Mouse (Mus musculus): ENCODE measurements around the gene Rprd1b.

The Rprd1b gene

DNA sequence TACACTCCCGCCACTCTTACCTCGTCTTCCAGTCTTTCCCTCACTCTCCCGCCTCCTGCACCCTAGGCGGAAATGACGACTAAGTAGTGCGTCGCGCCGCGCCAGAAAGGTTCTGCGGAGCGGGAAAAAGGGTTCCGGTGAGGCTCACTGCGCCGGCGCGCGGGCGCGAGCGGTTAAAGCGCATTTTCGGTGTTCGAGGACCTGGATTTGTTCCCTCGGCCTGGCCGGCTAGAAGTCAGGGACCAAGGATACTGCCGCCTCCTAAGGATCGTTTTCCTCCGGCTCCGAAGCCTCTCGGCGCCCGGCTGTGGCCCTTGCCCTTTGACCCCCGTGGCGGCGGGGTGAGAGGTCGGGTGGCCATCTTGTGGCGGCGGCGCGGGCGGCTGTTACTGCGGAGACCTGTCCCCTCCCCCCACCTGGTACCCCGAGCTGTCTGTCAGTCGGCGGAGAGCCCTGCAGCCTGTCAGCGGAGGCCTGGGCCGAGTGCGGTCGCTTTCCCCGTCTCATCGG is at the start of gene Rprd1b, which contains the start of gene Tti1:
Gene Rprd1b, plus strand, starts transcription at position 144 of the 510 bp plus-strand sequence.
Gene Tti1, minus strand, starts transcription at position 80 of the 510 bp plus-strand sequence.
- DNase-seq = peak; percentile 97

DNA sequence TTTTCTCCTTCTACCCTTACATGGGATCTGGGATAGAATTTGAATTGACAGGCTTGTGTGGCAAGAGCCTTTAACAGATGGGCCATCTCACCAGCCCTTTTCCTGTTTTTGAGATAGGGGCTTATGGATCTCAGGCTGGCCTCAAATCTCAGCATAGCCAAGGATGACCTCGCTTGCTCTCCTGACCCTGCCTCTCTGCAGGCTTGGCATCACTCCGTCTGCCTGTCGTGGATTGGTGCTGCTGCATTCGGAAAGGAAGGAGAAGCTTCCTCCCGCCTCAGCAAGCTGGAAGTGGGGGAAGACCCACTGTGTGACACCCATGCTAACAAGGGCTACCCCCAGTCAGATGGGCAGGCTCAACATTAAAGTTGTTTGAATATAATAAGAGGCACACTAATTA is 49.1 kb upstream of the Rprd1b start:
- DNase-seq = no peak

DNA sequence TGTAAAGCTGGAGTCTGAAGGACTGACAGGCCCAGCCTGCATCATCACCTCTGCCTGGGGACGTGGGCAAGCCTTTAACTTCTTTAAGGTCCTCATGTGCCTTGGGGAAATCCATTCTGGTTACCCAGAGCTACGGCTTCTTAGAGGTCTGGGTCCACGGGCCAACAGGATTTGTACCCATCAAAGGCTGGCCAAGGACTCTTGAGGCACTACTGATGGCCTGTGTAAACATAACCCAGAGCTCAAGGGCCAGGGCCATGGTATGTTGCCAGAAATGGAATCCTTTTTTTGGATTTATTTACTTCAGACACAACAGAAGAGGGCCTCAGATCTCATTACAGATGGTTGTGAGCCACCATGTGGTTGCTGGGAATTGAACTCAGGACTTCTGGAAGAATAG is 45.6 kb upstream of the Rprd1b start:
- DNase-seq = no peak

DNA sequence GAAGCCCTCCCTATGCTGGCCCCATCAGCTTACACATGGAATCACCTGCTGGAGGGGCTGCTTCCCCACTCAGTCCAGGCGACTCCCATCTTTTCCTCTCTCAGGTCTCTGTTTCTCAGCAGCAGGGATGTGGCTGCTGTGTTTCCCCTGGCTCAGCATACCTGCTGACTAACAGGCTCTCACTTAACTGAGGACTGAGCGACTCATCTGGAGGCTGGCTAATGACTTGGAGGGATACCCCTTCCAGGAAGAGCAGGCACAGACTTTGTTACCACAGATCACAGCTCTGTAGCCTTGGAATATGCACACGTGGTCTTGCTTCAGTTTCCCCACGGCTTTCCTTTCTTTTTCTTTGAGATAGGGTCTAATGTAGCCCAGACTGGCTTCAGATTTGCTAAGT is 45.0 kb upstream of the Rprd1b start:
- DNase-seq = no peak

DNA sequence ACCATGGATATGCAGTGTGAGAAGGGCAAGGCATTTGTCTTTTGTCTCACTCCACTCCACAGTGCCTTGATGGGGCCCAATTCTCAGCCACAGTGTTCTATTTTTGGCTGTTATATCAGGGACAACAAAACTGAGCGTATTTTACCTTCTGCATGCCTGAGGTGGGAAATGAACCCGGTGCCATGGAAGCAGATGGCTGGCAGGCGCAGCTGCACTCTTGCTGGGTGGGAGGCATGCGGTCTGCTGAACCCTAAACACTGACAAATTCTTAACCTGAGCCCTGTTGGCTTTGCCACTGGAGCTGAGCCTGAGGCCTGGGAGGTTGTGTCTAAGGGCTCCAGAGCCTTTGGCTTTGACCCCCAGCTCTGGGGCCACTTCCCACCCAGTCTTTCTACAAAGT is 42.7 kb upstream of the Rprd1b start:
- no peak for DNase-seq

DNA sequence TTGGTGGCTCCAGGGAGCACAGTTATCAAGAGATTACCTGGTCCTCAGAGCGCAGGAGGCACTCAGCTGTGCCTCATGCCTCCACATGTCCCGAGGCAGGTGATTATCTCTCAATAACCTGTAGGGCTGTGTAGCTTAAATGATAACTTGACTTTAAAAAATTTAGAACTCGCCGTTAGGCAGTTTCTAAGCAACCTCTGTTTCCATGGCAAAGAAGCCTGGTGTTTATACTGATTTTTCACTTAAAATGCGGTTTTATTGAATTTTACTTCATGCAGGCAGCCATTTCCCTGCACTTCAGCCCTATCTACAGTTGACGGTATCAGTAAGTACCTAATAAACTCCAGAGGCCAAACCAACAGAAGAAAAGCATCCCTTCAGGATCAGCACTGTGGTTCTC is 42.1 kb upstream of the Rprd1b start:
- DNase-seq = no peak

DNA sequence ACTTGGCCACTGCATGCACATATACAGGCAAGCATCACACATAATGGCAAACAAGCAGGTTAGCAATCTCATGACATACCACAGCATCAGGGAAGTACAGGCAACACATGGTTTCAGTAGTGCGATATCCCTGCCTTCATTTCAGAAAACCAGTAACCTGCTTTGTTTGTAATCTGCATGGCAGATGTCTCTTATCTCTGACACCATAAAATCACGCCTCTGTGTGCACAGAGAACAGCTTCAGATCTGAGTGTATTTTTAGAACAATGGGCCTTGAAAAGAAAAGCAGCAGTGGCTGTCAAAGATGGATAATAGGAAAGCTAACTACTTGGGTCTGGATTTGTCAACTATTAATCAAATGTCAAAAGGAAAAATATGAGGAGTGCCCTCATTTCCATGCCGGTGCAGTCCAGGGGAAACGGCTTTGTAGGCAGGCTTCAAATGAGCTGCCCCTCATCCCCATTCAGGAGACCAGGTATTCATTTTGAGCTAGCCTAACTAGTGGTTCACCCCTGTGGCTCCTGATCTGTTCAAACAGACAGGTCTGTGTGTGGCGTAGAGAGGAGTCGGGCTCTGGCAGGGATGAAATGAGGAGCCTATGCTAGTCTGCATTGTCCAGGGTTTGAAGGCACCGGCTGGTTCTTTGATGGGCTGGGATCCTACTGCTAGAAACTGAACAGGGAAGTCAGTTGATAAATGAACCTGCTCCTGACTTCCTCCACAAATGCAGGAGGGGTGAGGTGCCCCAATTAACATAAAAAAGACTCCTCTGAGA is 39.7 kb upstream of the Rprd1b start:
- DNase-seq = no peak

DNA sequence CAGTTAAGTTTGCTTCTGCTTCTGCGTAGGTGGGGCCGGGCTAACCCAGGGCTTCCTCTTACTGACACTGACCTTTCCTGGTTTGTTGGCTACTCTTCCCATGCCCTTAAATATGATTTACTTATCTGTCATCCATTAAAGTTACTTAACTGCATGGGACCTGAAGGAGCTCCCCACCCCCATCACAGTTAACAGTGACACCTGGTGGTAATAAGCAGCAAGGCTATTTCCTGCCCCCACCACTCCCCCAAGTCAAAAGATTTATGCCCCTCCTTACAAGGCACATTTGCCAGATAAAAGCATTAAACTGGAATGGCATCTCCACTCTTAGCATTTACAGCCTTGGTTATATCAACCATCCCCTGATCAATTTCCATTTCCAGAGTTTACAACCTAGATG is 38.4 kb upstream of the Rprd1b start:
- peak; percentile 16 to 37 for DNase-seq

DNA sequence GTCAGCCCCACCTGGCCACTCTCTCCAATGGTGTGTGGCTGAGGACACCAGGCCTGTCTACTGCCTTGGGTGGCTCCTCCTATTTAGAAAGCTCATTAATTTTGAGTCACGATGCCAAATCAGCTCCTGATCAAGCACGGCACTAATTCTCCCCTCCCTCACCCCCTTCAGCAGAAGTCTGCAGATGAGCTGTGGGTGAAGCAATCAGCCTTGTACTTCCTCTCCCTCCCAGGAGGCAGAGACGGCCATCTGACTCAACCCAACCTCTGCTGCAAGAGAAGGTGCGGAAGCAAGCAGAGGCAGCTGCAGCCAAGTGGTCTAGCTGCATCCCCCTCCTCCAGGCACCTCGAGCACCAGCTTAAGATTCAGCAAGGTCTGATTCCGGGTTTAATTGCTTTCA is 37.3 kb upstream of the Rprd1b start:
- DNase-seq = no peak

DNA sequence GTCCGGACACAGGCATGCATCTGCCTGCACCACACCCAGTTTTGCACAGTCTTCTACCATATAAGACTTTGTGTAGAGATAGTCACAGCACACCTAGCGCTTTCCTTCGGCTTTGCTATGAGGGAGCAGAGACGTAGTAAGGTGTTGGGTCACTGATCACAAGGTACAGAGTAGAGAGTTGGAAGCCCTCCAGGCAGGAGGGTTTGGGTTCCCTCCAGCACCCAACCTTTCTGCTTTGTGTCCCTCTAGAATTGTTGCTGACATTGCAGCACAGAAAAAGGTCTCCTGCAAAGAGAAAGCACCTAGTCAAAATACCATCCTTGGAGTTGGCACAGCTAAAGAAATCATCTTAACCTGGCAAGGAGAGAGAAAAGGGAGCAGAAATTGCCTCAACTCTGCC is 35.8 kb upstream of the Rprd1b start:
- DNase-seq = no peak

DNA sequence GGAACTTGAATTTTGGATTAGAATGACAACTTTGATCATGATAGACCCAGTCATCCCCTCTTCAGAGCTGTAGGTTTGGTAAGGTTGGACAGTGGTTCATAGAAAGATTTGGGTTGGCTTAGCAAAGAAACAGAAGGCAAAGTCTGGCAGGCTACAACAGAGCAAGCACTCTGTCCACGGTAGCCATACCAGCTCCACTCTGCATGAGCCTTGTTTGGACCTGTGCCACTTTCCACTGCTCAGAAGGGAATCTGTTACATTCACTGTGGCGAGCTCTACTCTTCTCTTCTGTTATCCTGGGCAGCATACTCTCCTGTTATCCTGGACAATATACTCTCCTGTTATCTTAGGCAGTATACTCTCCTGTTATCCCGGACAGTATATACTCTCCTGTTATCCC is 29.5 kb upstream of the Rprd1b start:
- DNase-seq = no peak

DNA sequence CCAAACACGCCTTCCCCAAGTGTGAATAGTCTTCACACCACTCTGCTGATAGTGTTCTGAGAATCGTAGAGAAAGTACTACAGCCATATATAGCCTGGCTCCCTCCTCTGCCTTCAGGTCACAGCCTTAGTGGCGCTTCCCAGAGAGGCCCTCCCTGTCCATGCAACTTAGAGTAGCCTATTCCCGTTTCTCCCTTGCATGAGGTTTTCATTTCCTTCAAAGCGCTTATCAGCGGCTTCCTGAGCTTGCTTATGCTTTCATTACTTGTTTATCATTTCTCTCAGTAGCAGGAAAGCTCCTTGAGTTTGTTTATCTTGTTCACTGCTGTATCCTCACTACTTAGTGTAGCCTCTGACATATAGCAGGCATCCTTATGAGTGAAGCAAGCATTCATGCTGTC is 23.7 kb upstream of the Rprd1b start:
- DNase-seq = no peak

DNA sequence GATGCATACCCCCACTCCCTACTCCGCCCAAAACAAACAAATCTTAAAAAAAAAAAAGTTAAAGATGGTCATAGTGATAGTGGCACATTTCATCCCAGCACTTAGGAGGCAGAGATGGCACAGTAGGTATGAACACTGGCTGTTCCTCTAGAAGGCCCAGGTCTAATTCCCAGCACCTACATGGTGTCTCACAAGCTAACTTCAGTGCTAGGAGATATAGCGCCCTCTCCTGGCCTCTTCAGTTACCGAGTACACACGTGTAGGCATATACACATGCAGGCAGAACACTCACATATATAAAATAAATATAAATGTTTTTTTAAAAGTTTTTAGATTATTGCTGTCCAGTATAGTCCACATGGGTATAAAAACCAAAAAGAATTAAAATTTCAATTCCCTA is 22.7 kb upstream of the Rprd1b start:
- no peak for DNase-seq

DNA sequence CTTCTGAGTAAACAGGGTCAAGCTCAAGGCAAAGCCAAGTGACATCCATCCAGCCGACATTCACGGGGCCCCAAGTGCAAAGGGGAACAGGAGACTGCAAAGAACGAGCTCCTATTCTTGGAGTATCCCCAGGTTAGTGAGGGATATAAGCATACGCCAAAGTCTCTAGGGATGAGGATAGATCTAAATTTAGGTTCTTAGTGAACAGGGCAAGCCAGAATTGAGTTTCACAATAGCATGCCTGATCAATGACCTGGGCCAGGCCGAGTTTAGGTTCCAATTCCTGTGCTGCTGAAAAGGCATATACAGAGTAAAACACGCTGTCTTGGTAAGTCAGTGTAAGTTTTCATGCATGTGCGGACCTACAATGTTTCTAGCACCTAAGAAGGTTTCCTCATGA is 18.9 kb upstream of the Rprd1b start:
- DNase-seq = no peak

DNA sequence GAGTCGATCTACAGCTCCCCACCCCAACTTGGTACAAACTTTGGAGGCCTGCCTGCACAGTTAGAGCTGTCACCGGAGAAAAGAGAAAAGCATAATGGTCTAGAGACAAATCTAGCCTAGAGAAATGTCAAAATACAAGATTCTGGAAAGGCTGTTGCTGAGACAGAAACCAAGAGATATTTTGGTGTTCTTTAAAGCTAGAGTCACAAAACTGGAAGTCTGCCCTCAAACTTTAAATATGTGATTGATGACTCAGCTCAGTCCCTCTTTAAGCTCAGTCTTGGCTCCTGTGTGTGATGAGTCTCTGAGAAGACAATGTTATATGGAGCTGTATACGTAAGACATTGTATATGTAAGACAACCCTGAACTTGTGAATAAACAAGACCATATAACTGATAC is 15.7 kb upstream of the Rprd1b start:
- no peak for DNase-seq

DNA sequence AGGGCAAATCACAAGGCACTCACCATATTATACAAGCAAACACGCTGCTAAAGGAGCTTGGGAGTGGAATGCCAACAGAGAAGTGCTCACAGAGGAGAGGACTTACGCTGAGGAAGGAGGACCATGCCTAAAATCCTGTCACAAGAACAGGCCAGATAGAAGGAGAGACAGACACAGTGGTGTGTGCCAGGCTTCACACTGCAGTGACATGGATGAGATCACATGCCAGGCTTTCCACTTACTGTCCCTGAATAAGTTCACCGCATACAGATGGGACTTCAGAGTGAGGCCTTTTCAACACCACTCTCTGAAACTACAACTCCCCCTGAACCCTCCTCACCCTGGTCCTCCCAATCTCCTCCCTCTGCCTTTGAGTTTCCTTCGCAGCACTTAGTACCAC is 11.0 kb upstream of the Rprd1b start:
- no peak for DNase-seq

DNA sequence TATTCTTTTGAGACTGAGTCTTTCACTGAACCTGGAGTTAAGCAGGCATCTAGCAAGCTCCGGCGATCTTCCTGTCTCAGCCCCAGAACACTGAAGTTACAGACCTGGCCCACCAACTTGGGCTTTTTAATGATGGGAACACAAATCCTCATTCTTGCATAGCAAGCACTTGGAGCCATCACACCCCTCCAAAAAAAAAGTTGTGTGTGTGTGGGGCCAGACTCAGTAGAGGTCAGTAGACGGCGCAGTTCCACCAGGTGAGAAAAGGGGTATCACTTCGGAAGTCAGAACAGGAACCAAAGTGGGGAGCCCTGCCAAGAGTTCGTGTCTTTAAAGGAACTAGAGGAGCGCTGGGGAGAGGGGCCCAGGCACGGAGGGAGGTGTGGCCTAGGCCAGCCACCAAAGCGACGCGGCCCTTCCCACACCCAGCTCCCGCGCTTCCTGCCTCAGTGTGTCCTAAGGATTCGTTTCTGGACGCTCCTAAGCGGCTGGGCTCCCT is 393 bp upstream of the Rprd1b start:
- DNase-seq = no peak

DNA sequence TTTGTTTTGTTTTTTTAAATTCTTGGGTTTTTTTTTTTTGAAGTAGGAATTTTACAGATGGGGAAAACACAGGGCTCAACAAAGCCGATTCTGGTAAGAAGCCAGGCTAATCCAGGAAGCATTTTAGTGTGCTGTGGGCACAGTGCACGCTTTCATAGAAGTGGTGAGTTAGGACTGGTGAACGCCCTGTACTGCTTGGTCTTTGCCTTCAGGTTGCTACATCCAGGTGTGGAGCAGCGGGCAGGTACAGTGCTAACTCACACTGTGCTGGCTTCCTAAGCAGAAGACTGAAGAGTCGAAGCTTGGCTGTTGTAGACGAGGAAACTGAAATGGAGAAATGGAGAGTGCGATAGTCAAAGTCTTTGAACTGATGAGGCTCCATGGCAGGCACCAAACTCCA is 1.7 kb downstream of the Rprd1b start:
- DNase-seq = no peak

DNA sequence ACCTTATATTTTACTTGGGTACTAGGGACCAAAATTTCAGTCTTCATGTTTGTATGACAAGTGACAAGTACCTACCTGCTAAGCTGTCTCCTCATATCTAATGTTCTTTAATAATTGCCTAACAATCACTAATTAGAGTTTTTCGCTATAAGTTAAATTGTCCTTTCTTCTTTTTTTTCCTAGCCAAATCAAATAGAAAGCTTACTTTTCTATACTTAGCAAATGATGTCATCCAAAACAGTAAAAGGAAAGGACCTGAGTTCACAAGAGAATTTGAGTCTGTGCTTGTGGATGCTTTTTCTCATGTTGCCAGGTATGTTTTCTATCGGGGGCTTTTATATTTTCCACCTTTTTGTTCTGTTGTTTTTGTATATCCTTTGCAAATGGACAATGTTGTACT is 7.5 kb downstream of the Rprd1b start:
- DNase-seq = no peak

DNA sequence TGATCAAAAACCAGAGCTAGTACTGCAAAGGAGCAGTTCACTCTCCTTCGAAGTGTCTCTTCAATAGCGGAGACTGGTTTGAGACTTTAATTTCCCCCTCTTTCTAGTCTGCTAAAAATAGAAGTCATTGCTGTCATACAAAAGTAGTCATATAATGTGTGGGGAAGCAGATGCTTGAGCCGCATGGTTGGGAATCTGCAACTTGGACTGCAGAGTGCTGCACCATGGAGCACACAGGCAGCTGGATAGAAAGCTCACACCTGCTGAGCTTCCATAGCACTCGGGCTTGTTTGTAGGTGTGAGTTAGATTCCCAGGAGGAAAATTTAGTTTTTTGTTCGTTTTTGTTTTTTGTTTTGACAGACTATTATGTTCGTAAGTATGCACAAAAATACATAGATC is 8.1 kb downstream of the Rprd1b start:
- no peak for DNase-seq

DNA sequence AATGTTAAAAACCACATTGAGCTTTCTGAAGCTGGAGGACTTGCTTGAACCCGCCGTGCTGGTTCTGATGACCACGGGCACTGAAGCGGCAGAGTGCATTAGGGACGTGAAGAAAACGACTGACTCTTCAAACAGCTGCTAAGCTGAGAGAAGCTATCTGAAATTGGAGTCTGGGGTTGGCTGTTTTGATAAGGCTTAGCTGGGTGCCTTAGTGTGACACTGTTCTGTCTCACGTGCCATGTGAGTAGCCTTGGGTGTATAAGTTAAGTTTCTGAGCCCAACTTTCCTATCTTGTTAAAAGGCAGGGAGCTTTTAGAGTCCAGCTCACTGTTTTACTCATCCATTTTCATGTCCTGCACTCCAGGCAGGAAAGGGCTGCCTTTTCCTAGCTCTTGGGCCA is 8.7 kb downstream of the Rprd1b start:
- no peak for DNase-seq

DNA sequence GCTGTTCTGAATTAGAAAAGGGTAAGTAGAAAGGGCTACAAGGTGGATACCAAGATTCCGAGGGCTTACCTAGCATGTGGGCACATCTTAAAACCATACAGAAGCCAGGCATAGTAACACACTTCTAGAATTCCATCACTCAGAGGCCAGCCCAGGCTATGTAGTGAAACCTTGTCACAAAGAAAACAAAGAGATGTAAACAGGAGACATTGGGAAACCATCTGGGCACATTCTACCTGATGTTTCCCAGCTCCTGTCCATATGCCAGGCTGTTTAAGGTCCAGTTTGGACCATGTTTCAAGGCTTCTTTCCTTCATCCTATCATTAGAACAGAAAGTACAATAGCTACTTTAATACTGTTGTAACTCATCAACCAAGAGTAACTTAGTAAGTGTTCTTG is 9.3 kb downstream of the Rprd1b start:
- no peak for DNase-seq

DNA sequence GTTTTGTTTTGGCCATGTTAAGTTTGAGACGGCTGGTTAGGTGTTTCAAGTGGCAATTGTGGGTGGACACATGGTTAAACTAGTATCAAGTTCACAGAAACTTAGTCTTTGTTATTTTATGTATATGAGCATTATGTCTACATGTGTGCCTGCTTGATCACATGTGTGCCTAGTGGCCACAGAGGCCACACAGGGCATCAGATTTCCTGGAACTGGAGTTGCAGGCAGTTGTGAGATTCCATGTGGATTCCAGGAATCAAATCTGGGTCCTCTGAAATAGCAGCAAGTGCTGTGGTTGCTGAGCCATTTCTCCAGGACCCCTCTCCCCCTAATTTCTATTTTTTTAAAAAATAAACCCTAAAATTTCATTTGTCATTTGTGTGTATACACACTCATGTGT is 11.4 kb downstream of the Rprd1b start:
- no peak for DNase-seq

DNA sequence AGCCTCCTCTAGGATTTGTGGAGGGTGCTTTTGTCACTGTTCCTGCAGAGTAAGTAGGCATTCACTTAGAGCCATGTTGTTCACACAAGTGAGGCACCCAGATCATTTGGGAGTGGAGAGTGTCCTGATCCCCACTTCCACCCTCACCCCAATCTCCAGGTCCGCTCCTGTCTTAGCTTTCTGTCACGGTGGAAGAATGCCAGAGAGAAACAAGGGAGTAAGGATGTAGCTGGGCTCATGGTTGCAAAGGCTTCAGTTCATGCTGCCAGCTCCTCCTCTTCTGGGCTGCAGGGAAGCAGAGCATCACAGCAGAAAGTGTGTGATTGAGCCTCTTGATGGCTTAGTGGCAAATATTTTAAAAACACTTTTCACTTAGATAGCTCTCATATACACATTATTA is 12.1 kb downstream of the Rprd1b start:
- no peak for DNase-seq

DNA sequence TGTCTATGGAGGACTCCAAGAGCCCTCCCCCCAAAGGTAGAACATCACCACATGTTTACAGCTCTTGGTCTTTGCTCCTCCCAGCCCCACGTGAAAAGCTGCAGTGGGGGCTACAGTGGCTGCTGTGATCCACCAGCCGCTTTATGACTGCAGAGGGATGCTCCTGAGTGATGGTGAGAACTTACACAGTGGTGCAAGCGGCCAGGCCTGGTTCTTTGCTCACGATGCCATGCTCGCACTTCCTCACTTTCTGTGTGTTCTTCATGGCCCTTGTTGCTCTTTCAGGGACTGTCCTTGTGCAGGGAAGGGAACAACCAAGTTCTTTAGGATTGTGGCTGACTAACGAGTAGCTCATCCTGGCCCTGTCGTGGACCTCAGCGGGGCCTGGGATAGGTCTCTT is 15.2 kb downstream of the Rprd1b start:
- no peak for DNase-seq

Data from kidney, postnatal 4 days (tissue).